Mouse (Mus musculus) T-helper 2 cell (primary cell): ENCODE measurements around the gene Tex50.
"Not testable (repeated sequence)": the region's sequence is repeated elsewhere in the genome, so short reads cannot be mapped to it uniquely, and the experiment has no call there.

Experiments used
- in situ Hi-C: fragments of 300-600 bp; cut with MboI, MseI; formaldehyde crosslinking; loops from one replicate; pipeline ENCODE4 v1.15.1; 2025; ENCODE audit warnings: high pct_unique_total_duplicates

The Tex50 gene

DNA sequence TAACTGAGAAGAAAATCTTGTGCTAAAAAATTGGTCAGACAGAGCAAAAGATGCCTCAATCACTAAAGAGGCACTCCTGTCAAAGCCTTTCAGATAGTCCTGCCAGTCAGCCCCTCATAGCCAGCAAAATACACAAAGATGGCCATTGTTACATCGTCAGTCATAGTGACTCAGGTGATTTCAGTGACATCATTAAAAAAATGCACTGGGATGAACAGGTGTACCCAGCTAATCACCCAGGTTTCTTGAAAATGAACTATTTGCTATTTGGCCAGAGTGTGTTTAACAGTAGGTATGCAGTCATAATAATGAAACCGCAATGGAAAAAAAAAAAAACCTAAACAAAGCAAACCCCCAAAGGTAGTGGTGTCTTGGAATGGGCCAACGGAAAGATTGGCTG lies at the start of gene Tex50:
Gene Tex50 (minus strand): TSS at position 101 of the 400 bp plus-strand sequence.
- in situ Hi-C loops, result no loop called here

DNA sequence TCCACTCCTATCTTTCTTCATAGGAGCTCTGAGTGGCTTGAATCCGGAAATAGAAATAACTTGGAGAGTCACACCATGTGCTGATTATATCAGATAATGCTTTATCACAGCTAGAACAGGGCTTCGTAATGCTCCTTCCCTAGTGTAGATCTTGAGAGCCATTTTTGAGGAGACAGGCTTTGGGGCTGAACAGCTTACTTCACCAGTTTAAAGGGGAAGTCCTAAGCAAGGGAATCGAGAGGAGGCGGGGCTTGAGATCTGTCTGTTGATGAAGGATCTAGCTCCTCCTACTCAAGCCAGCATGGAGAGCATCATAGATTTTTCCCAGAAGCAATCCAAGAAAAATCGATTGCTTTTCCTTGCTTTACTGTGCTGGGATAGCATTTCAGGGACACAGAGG lies 40.7 kb upstream of the Tex50 start:
- in situ Hi-C loops, result loop anchor here (5.0 kb wide), 1 partner anchor 537 kb away; no protein-coding TSS in a partner anchor

DNA sequence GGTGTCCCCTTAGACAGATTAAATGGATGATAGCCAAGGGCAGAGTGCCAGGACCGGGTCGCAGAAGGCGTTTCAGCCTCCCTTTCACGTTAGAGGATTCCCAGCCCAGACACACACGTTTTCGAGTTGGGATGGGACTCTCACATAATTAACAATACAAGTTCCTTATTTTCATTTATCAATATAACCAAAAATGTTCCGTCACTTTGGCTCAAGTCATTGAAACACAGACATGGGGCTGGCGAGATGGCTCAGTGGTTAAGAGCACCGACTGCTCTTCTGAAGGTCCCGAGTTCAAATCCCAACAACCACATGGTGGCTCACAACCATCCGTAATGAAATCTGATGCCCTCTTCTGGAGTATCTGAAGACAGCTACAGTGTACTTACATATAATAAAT lies 37.2 kb upstream of the Tex50 start:
- in situ Hi-C loops, result loop anchor here (5.0 kb wide), 1 partner anchor 541 kb away; no protein-coding TSS in a partner anchor

DNA sequence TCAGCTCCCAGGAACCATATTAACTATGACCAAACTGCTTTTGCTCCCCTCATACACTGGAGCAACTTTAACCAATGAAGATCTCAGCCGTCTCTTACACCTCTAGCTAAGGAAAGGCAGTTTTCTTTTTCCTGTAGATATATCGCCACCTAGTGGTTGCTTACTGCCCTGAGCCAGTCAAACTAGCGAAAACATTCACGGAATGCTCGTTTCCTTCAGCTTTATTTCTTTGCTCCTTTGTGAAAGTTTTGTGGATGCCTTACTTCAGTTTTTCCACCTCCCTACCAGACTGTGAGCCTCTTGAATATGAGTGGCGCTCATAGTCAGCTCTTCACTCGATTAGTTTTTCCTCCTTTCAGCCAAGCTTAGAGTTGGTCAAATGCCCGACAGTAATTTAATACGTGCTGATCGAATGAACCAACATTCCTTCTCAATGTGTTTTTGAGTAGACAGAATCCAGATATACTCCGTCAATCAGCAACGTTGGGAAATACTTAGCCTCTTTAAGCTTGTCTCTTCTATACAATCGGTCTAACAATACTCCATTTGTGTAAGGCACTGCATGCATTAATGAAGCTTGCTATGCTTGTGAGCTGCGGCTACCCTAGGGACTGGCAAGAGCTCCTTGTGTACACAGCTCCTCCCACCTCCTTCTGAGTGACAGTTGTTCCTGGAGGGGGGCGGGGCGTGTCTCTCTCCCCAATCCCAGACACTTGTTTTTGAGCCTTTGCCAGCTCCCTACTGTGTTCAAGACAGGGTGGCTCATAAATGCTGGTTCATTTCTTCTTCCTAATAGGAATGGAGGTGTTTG lies 36.6 kb upstream of the Tex50 start:
- in situ Hi-C loops, result loop anchor here (5.0 kb wide), 1 partner anchor 542 kb away; no protein-coding TSS in a partner anchor

DNA sequence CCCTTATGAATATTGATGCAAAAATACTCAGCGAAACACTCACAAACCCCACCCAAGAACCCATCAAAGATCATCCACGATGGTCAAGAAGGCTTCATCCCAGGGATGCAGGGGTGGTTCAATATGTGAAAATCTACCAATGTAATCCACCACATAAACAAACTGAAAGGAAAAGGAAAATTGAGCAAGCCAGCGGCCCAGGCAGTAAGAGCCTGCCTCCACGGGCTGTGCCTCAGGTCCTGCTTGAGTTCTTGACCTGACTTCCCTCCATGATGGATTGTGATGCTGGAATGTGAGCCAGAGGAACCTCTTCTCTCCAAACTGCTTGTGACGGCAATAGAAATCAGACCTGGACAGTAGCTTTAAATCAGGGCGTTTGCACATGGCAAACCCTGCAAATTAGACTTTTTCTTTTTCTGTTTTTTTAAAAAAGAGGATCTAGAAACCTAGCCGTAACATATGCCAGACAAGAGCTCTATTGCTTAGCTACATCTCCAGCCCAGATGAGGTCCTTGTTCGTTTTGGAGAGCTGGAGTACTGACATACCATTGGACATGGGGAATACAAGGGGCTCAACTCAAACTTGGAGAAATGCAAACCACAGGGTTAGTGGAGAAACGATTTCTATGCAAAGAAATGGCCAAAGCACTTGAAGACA lies 31.3 kb upstream of the Tex50 start:
- in situ Hi-C loops, result no loop called here

DNA sequence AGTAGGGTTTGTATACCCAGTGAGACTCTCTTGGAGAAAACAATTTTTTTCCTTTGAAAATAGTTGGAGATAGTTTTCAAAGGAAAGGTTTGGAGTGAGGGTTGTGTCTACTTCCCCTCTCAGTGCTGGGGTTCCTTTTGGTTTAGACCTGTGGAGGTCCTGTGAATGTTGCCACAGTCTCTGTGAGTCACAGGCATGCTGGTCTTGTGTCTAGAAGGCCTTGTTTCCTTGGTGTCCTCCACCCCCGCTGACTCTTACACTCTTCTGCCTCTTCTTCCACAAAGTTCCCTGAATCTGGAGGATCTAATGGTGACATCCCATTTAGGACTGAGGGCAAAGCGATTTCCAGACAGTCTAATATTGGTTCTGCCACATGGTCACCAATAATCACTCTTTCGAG lies 26.3 kb upstream of the Tex50 start:
- in situ Hi-C loops, result no loop called here

DNA sequence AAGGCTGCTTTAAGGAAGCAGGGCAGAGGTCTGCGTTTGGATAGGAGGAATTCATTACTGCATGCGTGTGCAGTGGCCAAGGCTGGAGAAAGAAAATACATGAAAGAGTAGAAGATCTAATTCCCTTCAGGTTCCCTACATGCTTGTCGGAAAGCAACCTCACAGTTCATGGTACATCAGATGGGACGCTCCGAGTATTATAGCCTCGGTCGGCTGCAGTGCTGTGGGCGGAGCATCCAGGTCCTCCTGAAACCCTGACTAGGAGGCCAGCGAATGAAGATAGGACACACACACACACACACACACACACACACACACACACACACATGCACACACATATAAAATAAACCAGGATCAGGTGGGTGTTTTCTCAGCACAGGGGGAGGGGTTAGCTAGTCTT lies 24.6 kb upstream of the Tex50 start:
- in situ Hi-C loops, result no loop called here

DNA sequence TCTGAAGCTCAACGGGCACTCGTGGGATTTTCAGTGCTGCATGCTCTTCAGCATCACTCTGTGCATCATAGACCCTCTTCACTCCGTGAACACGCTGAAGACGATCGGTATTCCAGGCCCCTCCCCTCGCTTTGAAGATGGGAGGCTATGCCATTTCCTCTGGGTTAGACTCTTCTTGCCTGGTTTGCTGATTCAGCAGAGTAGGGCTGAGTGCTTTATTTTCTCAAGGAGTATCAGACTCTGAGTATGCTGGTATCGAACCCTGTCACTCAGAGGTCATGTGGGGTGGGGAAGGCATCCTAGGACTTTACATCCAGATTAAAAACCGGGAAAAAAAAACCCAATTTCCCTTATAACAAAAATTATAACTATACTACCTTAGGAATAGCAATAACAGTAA lies 23.3 kb upstream of the Tex50 start:
- in situ Hi-C loops, result no loop called here

DNA sequence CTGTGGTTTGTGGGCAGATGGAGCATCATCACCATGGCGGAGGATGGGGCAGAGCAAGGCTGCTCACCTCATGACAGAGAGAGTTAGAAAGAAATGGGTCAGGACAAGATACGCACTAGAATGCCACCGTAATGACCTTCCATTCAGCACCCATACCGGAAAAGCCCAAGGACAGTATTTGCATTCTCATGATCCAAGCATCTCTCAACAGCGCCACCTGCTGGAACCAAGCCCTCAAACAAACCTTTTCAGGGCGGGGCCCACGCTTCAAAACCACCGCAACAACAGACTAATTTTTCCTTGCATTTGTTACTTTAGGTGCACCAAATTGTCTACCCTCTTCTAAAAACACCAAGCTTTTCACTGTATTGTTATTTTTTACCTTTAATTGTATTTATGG lies 21.6 kb upstream of the Tex50 start:
- in situ Hi-C loops, result no loop called here

DNA sequence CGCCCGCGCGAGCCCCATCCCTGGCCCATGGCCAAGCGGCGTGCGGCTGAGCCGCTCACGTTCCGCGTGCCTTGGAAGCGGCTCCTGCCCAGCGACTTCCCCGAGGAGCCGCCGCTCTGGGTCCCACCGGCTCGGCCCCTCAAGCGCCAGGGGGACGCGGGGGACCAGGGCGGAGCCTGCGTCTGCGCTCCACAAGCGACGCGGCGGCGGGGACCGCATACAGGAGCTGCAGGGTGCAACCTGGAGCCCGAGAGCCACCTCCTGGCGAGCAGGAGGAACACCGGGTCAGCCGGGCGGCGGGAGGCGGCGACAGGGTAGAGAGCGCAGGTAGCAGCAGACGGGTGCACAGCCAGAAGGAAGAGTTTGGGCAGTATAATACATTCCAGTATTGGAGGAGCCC lies 11.5 kb upstream of the Tex50 start:
- in situ Hi-C loops, result no loop called here

DNA sequence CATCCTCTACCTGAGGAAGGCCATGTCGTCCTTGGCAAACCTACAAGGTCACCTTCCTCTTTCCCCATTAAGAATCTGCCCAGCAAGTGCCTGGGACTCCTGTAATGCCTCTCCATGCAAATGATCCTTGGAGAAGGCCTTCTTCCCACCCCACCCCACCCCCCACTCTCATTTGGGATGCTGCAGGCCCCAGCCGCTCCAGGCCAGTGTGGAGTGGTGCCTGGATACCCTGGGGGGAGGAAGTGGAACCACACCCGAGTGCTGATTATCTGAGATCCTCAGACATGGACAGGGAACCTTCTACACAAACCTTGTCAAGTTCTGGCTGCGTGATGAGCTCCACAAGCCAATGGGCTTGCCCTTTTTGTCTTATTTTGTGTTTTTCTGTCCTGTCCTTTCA lies 1.2 kb upstream of the Tex50 start:
- in situ Hi-C loops, result no loop called here

DNA sequence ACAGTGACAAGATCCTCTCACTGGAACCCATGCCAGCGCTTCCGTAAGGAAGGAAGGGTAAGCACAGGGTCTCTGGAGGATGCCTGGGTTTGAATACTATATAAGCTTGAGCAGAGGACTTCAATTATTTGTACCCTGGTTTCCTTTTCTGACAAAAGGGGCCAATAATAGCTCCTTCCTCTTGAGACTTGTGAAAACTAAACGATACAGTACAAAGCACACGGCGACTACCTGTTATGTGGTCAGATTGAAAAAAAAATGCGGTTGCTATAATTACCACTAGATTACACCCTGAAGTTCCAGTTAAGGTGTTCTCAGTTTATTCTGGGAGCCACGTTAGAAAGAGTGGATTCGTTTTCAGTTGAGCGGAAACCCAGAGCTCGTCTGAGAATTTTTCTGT lies 2.6 kb downstream of the Tex50 start:
- in situ Hi-C loops, result no loop called here

DNA sequence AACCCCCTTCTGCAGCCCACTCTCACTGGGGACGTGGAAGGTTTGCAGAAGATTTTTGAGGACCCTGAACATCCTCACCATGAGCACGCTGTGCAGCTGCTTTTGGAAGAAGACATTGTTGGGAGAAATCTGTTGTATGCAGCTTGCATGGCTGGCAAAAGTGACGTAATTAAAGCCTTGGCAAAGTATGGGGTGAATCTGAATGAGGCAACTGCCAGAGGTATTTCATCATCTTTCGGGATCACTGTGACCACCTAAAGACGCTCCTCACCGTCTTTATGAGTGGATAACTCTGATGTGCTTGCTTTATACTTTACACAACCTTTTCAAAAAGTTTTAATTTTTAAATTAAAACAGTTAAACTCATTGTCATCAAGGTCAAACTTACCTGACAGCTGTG lies 8.0 kb downstream of the Tex50 start:
- in situ Hi-C loops, result no loop called here

DNA sequence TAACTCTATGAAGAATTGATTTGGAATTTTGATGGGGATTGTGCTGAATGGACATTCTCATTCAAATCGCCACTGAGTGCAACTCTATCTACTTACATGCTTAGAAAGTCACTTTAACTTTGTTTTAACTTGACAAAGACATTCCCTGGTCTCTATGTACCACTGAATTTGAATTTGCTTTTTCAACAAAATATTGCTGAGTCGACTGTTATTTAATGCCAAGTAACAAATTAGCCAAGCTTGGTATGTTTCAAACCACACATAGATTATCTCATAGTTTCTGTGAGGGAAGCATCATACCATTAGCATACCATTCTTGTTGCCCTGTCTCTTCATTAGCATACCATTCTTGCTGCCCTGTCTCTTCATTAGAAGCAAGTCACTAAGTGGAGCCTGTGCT lies 11.2 kb downstream of the Tex50 start:
- in situ Hi-C loops, result no loop called here

DNA sequence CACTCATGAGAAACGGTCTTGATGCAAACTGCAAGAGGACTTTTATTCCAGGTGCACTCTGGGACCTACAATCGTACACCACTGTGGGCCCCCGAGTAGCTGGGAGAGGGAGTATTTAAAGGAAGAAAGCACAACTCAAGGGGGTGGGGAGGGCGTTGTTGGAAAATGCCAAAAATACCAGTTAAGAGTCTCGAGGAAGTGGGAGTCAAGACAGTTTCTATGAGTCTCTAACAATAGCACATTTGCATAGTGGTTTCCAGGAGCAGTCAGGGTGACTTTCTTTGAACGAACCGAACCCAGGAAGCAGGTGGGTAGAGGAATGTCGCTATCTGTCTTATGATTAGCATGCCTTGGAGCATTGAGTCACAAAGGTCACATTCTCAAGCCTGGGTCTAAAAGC lies 13.5 kb downstream of the Tex50 start:
- in situ Hi-C loops, result not testable (repeated sequence)

DNA sequence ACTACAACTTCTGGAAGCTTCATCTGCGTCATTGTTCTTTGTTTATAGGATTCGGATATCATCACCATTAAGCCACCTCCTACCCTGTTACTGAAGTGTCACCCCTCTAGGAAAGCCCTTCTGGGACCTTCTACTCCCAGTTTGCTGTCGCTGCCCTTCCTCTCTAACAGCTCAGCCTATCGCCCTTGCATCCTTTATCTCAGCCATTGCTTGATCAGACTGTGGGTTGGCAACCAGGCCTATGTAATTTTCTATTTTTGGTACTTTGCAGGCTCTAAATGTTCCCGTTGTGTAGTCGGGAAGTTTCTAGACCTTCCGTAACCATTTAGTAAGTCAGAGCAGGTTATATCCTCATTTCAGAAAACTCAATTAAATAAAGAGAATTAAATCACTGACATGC lies 15.9 kb downstream of the Tex50 start:
- in situ Hi-C loops, result no loop called here

DNA sequence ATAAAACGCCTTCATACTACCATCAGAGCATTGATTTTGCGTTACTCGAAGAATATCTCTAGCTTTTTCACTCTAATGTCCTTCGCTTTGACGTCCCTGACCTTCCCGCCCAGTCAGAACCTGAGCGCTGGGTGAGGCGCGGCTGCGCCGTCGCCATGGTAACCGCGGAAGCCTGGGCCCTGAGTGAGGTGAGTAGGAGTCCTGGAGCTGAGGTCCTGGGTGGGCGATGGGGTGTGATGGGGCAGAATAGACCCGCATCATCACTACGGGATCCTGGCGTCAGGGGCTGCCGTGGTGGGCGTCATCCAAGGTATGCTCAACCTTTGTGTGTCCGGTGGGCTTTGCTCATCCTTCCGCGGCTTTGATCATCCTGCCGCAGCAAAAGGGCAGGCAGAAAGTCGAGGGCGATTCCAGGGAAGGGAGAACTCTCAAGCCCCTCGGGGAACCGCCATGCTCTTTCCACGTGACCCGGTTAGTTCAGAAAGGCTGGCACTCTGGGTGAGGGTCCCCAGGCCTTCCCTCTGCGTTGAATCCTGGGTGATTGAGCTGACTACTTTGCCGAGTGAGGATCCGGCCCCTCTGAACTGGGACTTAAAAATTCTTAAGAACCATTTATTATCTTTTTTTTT lies 16.5 kb downstream of the Tex50 start, which contains the start of gene Ankrd45:
Gene Ankrd45 (plus strand): TSS at position 161 of the 629 bp plus-strand sequence.
- in situ Hi-C loops, result no loop called here

DNA sequence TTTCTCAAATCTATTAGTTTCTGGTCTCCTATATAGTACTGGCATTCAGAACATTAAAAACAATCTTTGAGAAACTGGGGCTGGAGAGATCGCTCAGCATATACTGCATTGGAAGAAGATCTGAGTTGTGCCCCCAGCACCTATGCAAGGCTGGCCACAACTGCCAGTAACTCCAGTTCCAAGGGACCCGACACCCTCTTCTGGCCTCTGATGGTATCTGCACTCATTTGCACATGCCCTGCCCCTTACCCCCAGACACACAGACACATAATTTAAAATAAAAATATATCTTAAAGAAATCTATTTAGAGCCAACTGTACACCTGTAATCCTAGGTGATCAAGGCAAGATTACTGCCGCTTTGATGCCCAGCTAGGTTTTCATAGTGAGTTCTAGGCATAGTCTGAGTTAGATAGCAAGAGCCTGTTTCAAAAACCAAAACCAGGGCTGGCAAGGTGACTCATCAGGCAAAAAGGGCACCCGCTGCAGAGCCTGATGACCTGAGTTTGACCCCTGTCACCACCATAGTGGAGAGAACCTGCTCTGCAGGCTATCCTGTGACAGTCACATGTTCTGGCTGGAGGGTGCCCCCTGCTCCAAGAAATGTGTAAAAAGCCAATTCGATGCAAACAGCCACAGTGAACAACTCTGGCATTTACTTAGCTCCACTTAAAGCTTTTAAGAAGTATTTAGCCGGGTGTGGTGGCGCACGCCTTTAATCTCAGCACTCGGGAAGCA lies 18.9 kb downstream of the Tex50 start:
- in situ Hi-C loops, result no loop called here

DNA sequence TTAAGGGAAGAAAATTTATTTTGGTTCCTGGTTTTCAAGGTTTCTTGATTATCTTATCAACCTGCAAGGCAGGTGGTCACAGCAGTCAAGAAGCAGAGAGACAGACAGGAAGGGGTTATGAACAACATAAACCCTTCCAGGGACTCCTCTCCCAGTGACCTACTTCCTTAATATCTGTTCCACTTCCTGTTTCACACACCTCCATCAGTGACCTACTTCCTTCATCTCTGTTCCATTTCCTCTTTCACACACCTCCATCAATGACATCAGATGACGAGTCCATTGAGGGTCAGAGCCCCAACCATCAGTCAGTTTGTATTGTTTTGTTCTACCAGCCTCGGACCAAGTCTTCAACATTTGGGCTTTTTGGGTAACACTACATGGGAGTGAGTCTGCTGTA lies 19.6 kb downstream of the Tex50 start:
- in situ Hi-C loops, result no loop called here

DNA sequence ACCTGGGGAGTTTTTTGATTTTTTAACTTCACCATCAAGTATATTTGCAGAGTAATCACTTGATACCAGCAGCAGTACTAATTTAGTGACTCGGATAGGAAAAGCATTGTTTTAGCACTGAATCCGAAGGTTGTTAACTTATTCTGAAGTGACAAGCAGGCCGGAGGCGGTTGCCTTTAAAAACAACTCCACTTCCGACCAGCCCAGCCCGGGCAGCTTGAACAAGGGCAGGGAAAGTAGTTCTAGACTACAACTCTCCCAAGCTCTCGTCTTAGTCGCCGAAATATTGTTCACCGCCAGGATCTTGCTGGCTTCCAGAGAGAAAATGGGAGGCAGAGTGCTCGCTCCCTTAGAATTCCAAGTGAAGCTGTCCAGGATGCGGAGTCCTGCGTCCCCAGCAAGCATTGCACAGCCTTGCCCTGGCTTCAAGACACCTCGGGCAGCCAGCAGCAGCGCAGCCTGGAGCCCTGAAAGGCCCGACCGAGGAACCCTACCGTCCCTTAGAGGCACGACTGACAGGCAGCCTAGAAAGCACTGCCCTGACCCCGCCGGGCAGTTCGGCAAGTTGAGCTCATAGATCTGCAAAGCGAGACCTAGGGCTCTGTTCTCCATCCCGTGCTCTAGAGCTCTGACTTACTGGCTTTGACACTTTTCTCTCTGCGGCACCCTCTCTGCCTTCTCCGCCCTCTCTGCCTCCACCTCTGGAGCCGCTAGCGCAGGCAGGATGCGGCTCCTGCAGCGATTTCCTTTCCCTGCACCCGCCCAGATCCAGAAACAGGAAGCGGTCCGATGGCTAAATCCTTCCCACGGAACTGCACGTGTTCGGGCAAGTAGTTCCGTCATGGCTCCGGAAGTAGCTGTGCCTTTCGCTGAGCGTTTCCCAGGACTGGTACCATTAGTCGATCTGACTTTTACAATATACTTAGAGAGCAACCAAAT lies 28.1 kb downstream of the Tex50 start, which contains the start of gene Klhl20:
Gene Klhl20 (minus strand): TSS at position 786 of the 939 bp plus-strand sequence.
- in situ Hi-C loops, result no loop called here

DNA sequence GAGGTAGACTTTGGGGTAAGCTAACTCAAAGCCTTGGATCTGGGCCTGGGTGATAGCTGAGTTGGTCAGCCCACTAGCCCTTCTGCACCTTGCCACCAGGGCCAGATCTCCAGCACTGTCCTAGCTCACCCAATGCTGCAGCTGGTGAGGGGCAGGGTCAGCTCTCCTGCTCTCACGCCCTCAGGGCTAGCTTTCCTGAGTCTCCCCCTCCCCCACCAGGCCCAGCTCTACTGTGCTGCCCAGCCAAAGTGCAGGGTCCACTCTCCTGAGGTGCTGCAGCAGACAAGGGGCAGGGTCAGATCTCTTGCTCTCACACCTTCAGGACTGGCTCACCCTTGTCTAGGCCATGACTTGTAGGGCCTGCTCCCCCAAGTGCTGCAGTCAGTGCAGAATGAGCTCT lies 32.7 kb downstream of the Tex50 start:
- in situ Hi-C loops, result no loop called here
